Mouse (Mus musculus): ENCODE measurements at regions not wholly inside any gene's neighbourhood (a gene's known extent, or its start where the extent isn't known, plus 50 kb on each side); places are given as distances from the start of the nearest gene placed in this dataset.

DNA sequence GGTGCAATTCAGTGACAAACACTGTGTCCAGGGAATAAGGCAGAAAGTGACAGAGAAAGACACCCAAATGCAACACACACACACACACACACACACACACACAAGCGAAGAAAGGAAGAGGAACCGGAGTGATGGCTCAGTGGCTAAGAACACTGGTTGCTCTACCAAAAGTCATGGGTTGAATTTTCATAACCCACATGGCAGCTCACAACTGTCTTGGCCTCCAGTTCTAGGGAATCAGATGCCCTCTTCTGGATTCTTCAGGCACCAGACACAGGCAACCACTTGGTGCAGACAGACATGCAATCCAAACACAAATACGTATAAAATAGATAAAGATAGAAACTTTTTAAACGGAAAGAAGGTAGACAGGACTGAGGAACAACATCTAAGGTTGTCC lies 618.4 kb upstream of the Cdh11 start:
- TF ChIP-seq ZC3H11A (IDR thresholded peaks at IDR 0.05; ENCODE audit: borderline replicate concordance, low read depth, low read length) (no peak), ZNF384 (IDR thresholded peaks at IDR 0.05; ENCODE audit: low read depth, low read length) (no peak), HCFC1 (IDR thresholded peaks at IDR 0.05; ENCODE audit: borderline replicate concordance, insufficient read depth, low read length) (no peak), CHD2 (IDR thresholded peaks at IDR 0.05; ENCODE audit: low read depth, low read length) (no peak)
